Mouse (Mus musculus) hindbrain, embryonic 15.5 days (tissue): ENCODE results near the gene Krt31. TPM values are rescaled to one million over a fixed set of nuclear protein-coding genes. Genes with fewer than 3 reads are reported as not detected.

Experiments
- ATAC-seq: fragments of 200-750 bp; cut with Nextera tagmentation; 2 replicates; pipeline ENCODE4 v1.8.0; 2017; ENCODE audit warnings: low read depth, moderate number of reproducible peaks, moderate TSS enrichment; ENCODE audit not compliant: low FRiP score
- H3K27ac ChIP-seq: fragments of 300-500 bp; sonication (generic); replicated peaks from 2 replicates; pipeline ENCODE4 v1.5.1; 2015; ENCODE audit warnings: mild to moderate bottlenecking, inconsistent platforms
- H3K27me3 ChIP-seq: fragments of 300-500 bp; sonication (generic); 2 replicates; pipeline ENCODE4 v1.6.1; 2015; ENCODE audit warnings: control low read depth, inconsistent platforms
- H3K36me3 ChIP-seq: fragments of 300-500 bp; sonication (generic); 2 replicates; pipeline ENCODE4 v1.6.1; 2015; ENCODE audit warnings: control low read depth, inconsistent platforms
- H3K4me1 ChIP-seq: fragments of 300-500 bp; sonication (generic); replicated peaks from 2 replicates; pipeline ENCODE4 v1.6.1; 2015; ENCODE audit warnings: control low read depth, inconsistent platforms
- H3K4me2 ChIP-seq: fragments of 300-500 bp; sonication (generic); 2 replicates; pipeline ENCODE4 v1.6.1; 2015; ENCODE audit warnings: moderate library complexity, mild to moderate bottlenecking, inconsistent platforms
- H3K4me3 ChIP-seq: fragments of 300-500 bp; sonication (generic); 2 replicates; pipeline ENCODE4 v1.5.1; 2015; ENCODE audit warnings: mild to moderate bottlenecking, inconsistent platforms
- H3K9ac ChIP-seq: fragments of 300-500 bp; sonication (generic); 2 replicates; pipeline ENCODE4 v1.6.1; 2015; ENCODE audit warnings: inconsistent platforms
- H3K9me3 ChIP-seq: fragments of 300-500 bp; sonication (generic); 2 replicates; pipeline ENCODE4 v1.6.1; 2016; ENCODE audit warnings: control low read depth, inconsistent platforms
- WGBS: fragments of 180-500 bp; shearing (Covaris S2); methylation state at CpG from one replicate; pipeline ENCODE4 v1.1.7; 2015; 5-methylcytosine and 5-hydroxymethylcytosine counted together
- polyA plus RNA-seq: library from polyadenylated mRNA; unstranded; fragments of >200 nt; fragmentation: Nextera tagmentation; extraction: Ambion mirVana; gene quantifications from 2 replicates; pipeline ENCODE4 v1.2.1, GENCODE M21; 2015

The Krt31 gene
- polyA plus RNA-seq, 1 experiment from 2014 or later, result not detected

DNA sequence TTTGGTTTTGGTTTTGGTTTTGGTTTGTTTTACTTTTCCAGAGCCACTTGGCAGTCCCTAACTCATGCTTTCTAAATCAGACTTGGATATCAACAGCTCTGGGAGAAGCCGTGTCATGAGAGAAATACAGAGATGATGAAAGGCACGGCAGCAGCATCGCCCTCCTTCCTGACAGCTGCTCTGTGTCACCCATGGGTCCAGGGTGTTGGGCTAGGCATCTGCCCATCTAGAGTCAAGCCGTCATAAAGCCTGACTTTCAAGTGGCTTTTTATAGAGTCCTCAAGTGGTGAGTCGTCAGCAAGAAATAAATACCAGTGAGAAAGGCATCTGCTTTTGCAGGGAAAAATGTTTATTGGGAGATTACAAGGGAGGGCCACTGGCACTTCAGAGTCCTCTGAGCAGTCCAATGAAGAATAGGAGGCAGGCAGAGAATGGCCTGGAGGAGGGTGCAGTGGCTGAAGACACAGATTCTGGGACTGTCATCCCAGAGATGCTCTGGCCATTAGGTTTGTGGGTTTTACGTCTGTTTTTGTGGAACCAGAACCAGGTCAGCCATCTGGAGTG lies 4.0 kb downstream of the Krt31 start:
- ATAC-seq, result no peak
- 97% methylated on average over 6 of the region's 6 CpGs for WGBS

GRCm38 (mm10) chr11:100041454-100041853 lies 8.9 kb downstream of the Krt31 start, which contains the start of gene Krt34:
Gene Krt34, minus strand, starts transcription at chr11:100041554.
- Histone ChIP-seq H3K4me2 (no peak within 1 kb of the TSS), H3K4me3 (no peak within 1 kb of the TSS), H3K36me3 (no peaks in the 10 kb centered on the region), H3K27me3 (no peaks in the 10 kb centered on the region), H3K4me1 (no peaks in the 10 kb centered on the region), H3K9ac (no peak within 1 kb of the TSS), H3K9me3 (no peaks in the 10 kb centered on the region), H3K27ac (no peak within 1 kb of the TSS)
- no peak for ATAC-seq
- 93% methylated on average over 6 of the region's 6 CpGs for WGBS

More for the DNA sequence above, 4.0 kb downstream of the Krt31 start:
- H3K27me3 ChIP-seq, result no peaks in the 10 kb centered on the region
- no peak overlapping the region for H3K4me2 ChIP-seq
- H3K9ac ChIP-seq, result no peak overlapping the region
- H3K4me3 ChIP-seq, result no peak overlapping the region
- no peak overlapping the region for H3K27ac ChIP-seq
- H3K4me1 ChIP-seq, result no peaks in the 10 kb centered on the region
- H3K9me3 ChIP-seq, result no peaks in the 10 kb centered on the region
- no peaks in the 10 kb centered on the region for H3K36me3 ChIP-seq

- Histone ChIP-seq H3K27ac (no peak within 1 kb of the TSS), H3K4me2 (no peak within 1 kb of the TSS), H3K4me3 (no peak within 1 kb of the TSS), H3K36me3 (no peaks in the 10 kb centered on the region), H3K9ac (no peak within 1 kb of the TSS), H3K4me1 (no peaks in the 10 kb centered on the region), H3K9me3 (no peaks in the 10 kb centered on the region), H3K27me3 (no peaks in the 10 kb centered on the region)
- no peak for ATAC-seq
- 92% methylated on average over 6 of the region's 6 CpGs for WGBS
These were observed 20.6 kb downstream of the Krt31 start, which contains the start of gene Krt33b for GRCm38 (mm10) chr11:100029768-100030167. Gene Krt33b, minus strand, starts transcription at chr11:100029868.

- 87% methylated on average over 5 of the region's 5 CpGs for WGBS
- H3K27me3 ChIP-seq, result no peaks in the 10 kb centered on the region
These were observed 28.9 kb downstream of the Krt31 start for GRCm38 (mm10) chr11:100021438-100021837.

DNA sequence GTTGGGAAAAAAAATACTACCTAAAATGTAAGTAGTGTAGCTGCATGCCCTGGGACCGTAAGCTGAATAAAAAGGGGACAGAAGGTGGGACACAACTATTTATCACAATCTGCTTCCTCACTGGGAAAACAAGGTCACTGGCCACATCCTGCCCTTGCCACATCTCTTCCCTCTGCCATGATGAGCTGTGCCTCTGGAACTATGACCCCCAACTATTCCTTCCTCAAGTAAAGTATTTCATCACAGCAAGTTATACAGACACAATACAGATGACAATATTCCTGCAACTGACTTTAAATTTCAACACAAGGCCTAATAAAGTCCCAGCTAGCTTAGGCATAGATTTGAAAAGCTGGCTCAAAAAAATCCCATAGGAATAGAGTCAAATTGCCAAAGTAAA lies 30.9 kb downstream of the Krt31 start:
- no peak overlapping the region for H3K27ac ChIP-seq
- no peaks in the 10 kb centered on the region for H3K9me3 ChIP-seq
- H3K36me3 ChIP-seq, result no peaks in the 10 kb centered on the region
- no peak for ATAC-seq
- no peak overlapping the region for H3K9ac ChIP-seq
- no peaks in the 10 kb centered on the region for H3K27me3 ChIP-seq
- H3K4me1 ChIP-seq, result no peaks in the 10 kb centered on the region
- H3K4me2 ChIP-seq, result no peak overlapping the region
- H3K4me3 ChIP-seq, result no peak overlapping the region
- WGBS, result 84% methylated on average over 1 of the region's 1 CpGs

More at GRCm38 (mm10) chr11:100021438-100021837, 28.9 kb downstream of the Krt31 start:
- ATAC-seq, result no peak
- no peaks in the 10 kb centered on the region for H3K9me3 ChIP-seq
- H3K36me3 ChIP-seq, result no peaks in the 10 kb centered on the region
- H3K27ac ChIP-seq, result no peak overlapping the region
- H3K9ac ChIP-seq, result no peak overlapping the region
- no peaks in the 10 kb centered on the region for H3K4me1 ChIP-seq
- H3K4me3 ChIP-seq, result no peak overlapping the region
- no peak overlapping the region for H3K4me2 ChIP-seq

DNA sequence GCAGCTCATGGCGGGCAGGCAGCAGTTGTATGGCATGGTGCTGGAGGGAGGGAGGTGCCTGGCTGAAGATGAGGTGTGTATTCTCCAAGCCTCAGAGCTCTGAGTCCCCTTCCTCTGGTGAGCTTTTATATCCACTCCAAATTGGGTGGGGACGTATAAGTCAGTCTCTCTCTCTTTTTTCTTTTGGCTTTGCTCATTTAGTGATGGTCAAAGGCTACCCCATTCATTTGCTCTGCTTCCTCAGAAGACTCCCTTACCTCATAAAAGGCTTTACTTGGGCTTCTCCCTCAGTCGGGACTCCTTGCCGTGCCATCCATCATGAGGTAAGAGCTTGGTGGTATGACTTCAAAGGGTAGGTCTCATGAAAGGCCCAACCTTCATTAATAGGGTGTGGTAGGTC lies 34.2 kb downstream of the Krt31 start, which contains the start of gene Krt33a:
Gene Krt33a (minus strand): TSS at position 101 of the 400 bp plus-strand sequence.
- no peaks in the 10 kb centered on the region for H3K27me3 ChIP-seq
- no peaks in the 10 kb centered on the region for H3K9me3 ChIP-seq
- ATAC-seq, result no peak
- H3K4me2 ChIP-seq, result no peak within 1 kb of the TSS
- no peak within 1 kb of the TSS for H3K9ac ChIP-seq
- H3K36me3 ChIP-seq, result no peaks in the 10 kb centered on the region
- no peaks in the 10 kb centered on the region for H3K4me1 ChIP-seq
- H3K4me3 ChIP-seq, result no peak within 1 kb of the TSS
- WGBS, result 81% methylated on average over 4 of the region's 4 CpGs
- no peak within 1 kb of the TSS for H3K27ac ChIP-seq

GRCm38 (mm10) chr11:100013691-100014171 lies 36.6 kb downstream of the Krt31 start:
- ATAC-seq, result no peak
- Histone ChIP-seq H3K27ac (no peak overlapping the region), H3K36me3 (no peaks in the 10 kb centered on the region), H3K9me3 (no peaks in the 10 kb centered on the region), H3K27me3 (no peaks in the 10 kb centered on the region), H3K4me1 (no peaks in the 10 kb centered on the region), H3K4me3 (no peak overlapping the region), H3K4me2 (no peak overlapping the region), H3K9ac (no peak overlapping the region)
- 81% methylated on average over 4 of the region's 4 CpGs for WGBS

- H3K4me1 ChIP-seq, result no peaks in the 10 kb centered on the region
- H3K27ac ChIP-seq, result no peak overlapping the region
- no peaks in the 10 kb centered on the region for H3K9me3 ChIP-seq
- no peaks in the 10 kb centered on the region for H3K36me3 ChIP-seq
- no peak for ATAC-seq
- WGBS, result 90% methylated on average over 5 of the region's 5 CpGs
- no peak overlapping the region for H3K4me3 ChIP-seq
- H3K4me2 ChIP-seq, result no peak overlapping the region
- H3K27me3 ChIP-seq, result no peaks in the 10 kb centered on the region
- no peak overlapping the region for H3K9ac ChIP-seq
These were observed 39.7 kb downstream of the Krt31 start for GRCm38 (mm10) chr11:100010682-100011081.

- H3K4me2 ChIP-seq, result no peak overlapping the region
- H3K4me3 ChIP-seq, result no peak overlapping the region
- no peak overlapping the region for H3K9ac ChIP-seq
- ATAC-seq, result no peak
- WGBS, result 89% methylated on average over 5 of the region's 5 CpGs
- no peaks in the 10 kb centered on the region for H3K27me3 ChIP-seq
- no peaks in the 10 kb centered on the region for H3K4me1 ChIP-seq
- no peaks in the 10 kb centered on the region for H3K9me3 ChIP-seq
- no peak overlapping the region for H3K27ac ChIP-seq
- no peaks in the 10 kb centered on the region for H3K36me3 ChIP-seq
These were observed 42.0 kb downstream of the Krt31 start for GRCm38 (mm10) chr11:100008336-100008735.

GRCm38 (mm10) chr11:100006624-100007023 lies 43.7 kb downstream of the Krt31 start:
- H3K9ac ChIP-seq, result no peak overlapping the region
- H3K36me3 ChIP-seq, result no peaks in the 10 kb centered on the region
- ATAC-seq, result no peak
- no peak overlapping the region for H3K4me2 ChIP-seq
- H3K27ac ChIP-seq, result no peak overlapping the region
- 59% methylated on average over 3 of the region's 3 CpGs for WGBS
- no peaks in the 10 kb centered on the region for H3K27me3 ChIP-seq
- no peaks in the 10 kb centered on the region for H3K4me1 ChIP-seq
- H3K4me3 ChIP-seq, result no peak overlapping the region
- H3K9me3 ChIP-seq, result no peaks in the 10 kb centered on the region

GRCm38 (mm10) chr11:100005905-100006304 lies 44.4 kb downstream of the Krt31 start:
- Histone ChIP-seq H3K9me3 (no peaks in the 10 kb centered on the region), H3K27ac (no peak overlapping the region), H3K4me3 (no peak overlapping the region), H3K4me2 (no peak overlapping the region), H3K27me3 (no peaks in the 10 kb centered on the region), H3K36me3 (no peaks in the 10 kb centered on the region), H3K4me1 (no peaks in the 10 kb centered on the region), H3K9ac (no peak overlapping the region)
- whole genome bisulfite sequencing, result 85% methylated on average over 8 of the region's 8 CpGs
- ATAC-seq, result no peak

GRCm38 (mm10) chr11:100004846-100005245 lies 45.5 kb downstream of the Krt31 start:
- Histone ChIP-seq H3K4me1 (no peaks in the 10 kb centered on the region), H3K9ac (no peak overlapping the region), H3K27me3 (no peaks in the 10 kb centered on the region), H3K4me3 (no peak overlapping the region), H3K27ac (no peak overlapping the region), H3K9me3 (no peaks in the 10 kb centered on the region), H3K4me2 (no peak overlapping the region), H3K36me3 (no peaks in the 10 kb centered on the region)
- WGBS, result 25% methylated on average over 6 of the region's 6 CpGs
- no peak for ATAC-seq

- Histone ChIP-seq H3K27me3 (no peaks in the 10 kb centered on the region), H3K9ac (no peak overlapping the region), H3K9me3 (no peaks in the 10 kb centered on the region), H3K27ac (no peak overlapping the region), H3K4me1 (peaks cover 1% of the 10 kb centered on the region; the same call in 1 of the 2 replicates), H3K36me3 (no peaks in the 10 kb centered on the region), H3K4me2 (no peak overlapping the region), H3K4me3 (no peak overlapping the region)
- 95% methylated on average over 7 of the region's 7 CpGs for WGBS
- no peak for ATAC-seq
These were observed 51.3 kb downstream of the Krt31 start for GRCm38 (mm10) chr11:99999091-99999490.
